Mouse (Mus musculus) neutrophil, adult 5-6 weeks (primary cell): Measurements from ENCODE around the gene Scamp4. TPM values are rescaled to one million over a fixed set of nuclear protein-coding genes. Genes with fewer than 3 reads are reported as not detected.

Experiments used
- ATAC-seq: fragments of 151-379, 151-347 bp; 2 replicates; pipeline ENCODE4 v1.8.0; 2017; ENCODE audit warnings: mild to moderate bottlenecking, moderate TSS enrichment; ENCODE audit not compliant: insufficient number of reproducible peaks, poor library complexity, low FRiP score, severe bottlenecking; ENCODE audit errors: extremely low read depth
- total RNA-seq: library from RNA; stranded (forward); fragments of 200-1000 nt; gene quantifications from 2 replicates; pipeline ENCODE4 v1.2.3, GENCODE M21; 2017

Scamp4 gene
- total RNA-seq, 1 experiment from 2014 or later, result 13.3 TPM

- ATAC-seq, result no peak
These were observed 3.6 kb downstream of the Scamp4 start for GRCm38 (mm10) chr10:80606306-80606705.

- ATAC-seq, result no peak
These were observed 4.2 kb downstream of the Scamp4 start for GRCm38 (mm10) chr10:80606737-80607350.

GRCm38 (mm10) chr10:80608435-80608834 lies 5.8 kb downstream of the Scamp4 start:
- ATAC-seq, result no peak

- ATAC-seq, result no peak
These were observed 6.7 kb downstream of the Scamp4 start for GRCm38 (mm10) chr10:80609269-80609924.

GRCm38 (mm10) chr10:80610116-80610785 lies 7.6 kb downstream of the Scamp4 start:
- no peak for ATAC-seq

- ATAC-seq, result peak; percentile 28; the same call in 1 of the 2 replicates
These were observed 8.4 kb downstream of the Scamp4 start for GRCm38 (mm10) chr10:80611024-80611423.

GRCm38 (mm10) chr10:80611905-80612304 lies 9.2 kb downstream of the Scamp4 start:
- no peak for ATAC-seq

GRCm38 (mm10) chr10:80613821-80614220 lies 11.1 kb downstream of the Scamp4 start:
- ATAC-seq, result no peak

- ATAC-seq, result no peak
These were observed 11.7 kb downstream of the Scamp4 start for GRCm38 (mm10) chr10:80614351-80614750.

- ATAC-seq, result peak; percentile 13; the same call in 1 of the 2 replicates
These were observed 15.5 kb downstream of the Scamp4 start for GRCm38 (mm10) chr10:80618181-80618580.

- ATAC-seq, result no peak
These were observed 17.0 kb downstream of the Scamp4 start for GRCm38 (mm10) chr10:80619465-80620244.

- no peak for ATAC-seq
These were observed 17.7 kb downstream of the Scamp4 start for GRCm38 (mm10) chr10:80620365-80620764.

GRCm38 (mm10) chr10:80620796-80621689 lies 18.4 kb downstream of the Scamp4 start:
- no peak for ATAC-seq

- ATAC-seq, result no peak
These were observed 18.9 kb downstream of the Scamp4 start for GRCm38 (mm10) chr10:80621690-80621939.

GRCm38 (mm10) chr10:80621940-80622660 lies 19.4 kb downstream of the Scamp4 start:
- ATAC-seq, result peak; percentile 84

GRCm38 (mm10) chr10:80622661-80623456 lies 20.2 kb downstream of the Scamp4 start, which contains the start of gene Csnk1g2:
TSS of gene Csnk1g2 (plus strand) at chr10:80622838.
- no peak for ATAC-seq

GRCm38 (mm10) chr10:80623457-80624191 lies 21.0 kb downstream of the Scamp4 start:
- 0 out of 2 replicates have a peak, but pooled peaks have one; percentile 4 for ATAC-seq
